Mouse (Mus musculus) forebrain, embryonic 10.5 days (tissue): ENCODE data around the gene Fkbpl. TPM values are rescaled to one million over a fixed set of nuclear protein-coding genes. Genes with fewer than 3 reads are reported as not detected.

ENCODE experiments used
- DNase-seq: peaks from one replicate; pipeline ENCODE4 v3.0.0-alpha.2; 2017; ENCODE audit warnings: low spot score; ENCODE audit errors: extremely low spot score
- H3K27ac ChIP-seq: fragments of 300-500 bp; sonication (generic); 2 replicates; pipeline ENCODE4 v1.5.1; 2016; ENCODE audit warnings: mild to moderate bottlenecking
- H3K27me3 ChIP-seq: fragments of 300-500 bp; sonication (generic); 2 replicates; pipeline ENCODE4 v1.6.1; 2016; ENCODE audit warnings: mild to moderate bottlenecking; ENCODE audit not compliant: poor library complexity, severe bottlenecking
- H3K36me3 ChIP-seq: fragments of 300-500 bp; sonication (generic); replicated peaks from 2 replicates; pipeline ENCODE4 v1.6.1; 2016; ENCODE audit warnings: mild to moderate bottlenecking, moderate library complexity
- H3K4me1 ChIP-seq: fragments of 300-500 bp; sonication (generic); 2 replicates; pipeline ENCODE4 v1.6.1; 2016
- H3K4me3 ChIP-seq: fragments of 300-500 bp; sonication (generic); 2 replicates; pipeline ENCODE4 v1.5.1; 2016; ENCODE audit warnings: mild to moderate bottlenecking, moderate library complexity
- H3K9me3 ChIP-seq: fragments of 300-500 bp; sonication (generic); 2 replicates; pipeline ENCODE4 v1.6.1; 2016; ENCODE audit warnings: mild to moderate bottlenecking, moderate library complexity
- WGBS: fragments of 180-500 bp; shearing (Covaris S2); methylation state at CpG from one replicate; pipeline ENCODE4 v1.1.7; 2016; 5-methylcytosine and 5-hydroxymethylcytosine counted together
- polyA plus RNA-seq: library from polyadenylated mRNA; unstranded; fragments of >200 nt; fragmentation: Nextera tagmentation; extraction: Ambion mirVana; gene quantifications from 2 replicates; pipeline ENCODE4 v1.2.1, GENCODE M21; 2016

Gene Fkbpl
- polyA plus RNA-seq, 1 experiment from 2014 or later, result 14.8 TPM

GRCm38 (mm10) chr17:34629221-34629751 is 15.3 kb upstream of the Fkbpl start, which contains the start of gene Prrt1:
Gene Prrt1, plus strand, starts transcription at chr17:34629533.
- under 1% methylated on average over 16 of the region's 16 CpGs for WGBS
- peak; percentile 53 for DNase-seq
- Histone ChIP-seq H3K36me3 (peaks cover 11% of the 10 kb centered on the region), H3K4me1 (peaks cover 72% of the 10 kb centered on the region), H3K4me3 (peak within 1 kb of the TSS; percentile 80), H3K27me3 (peaks cover 61% of the 10 kb centered on the region), H3K9me3 (no peaks in the 10 kb centered on the region), H3K27ac (peak within 1 kb of the TSS; percentile 89)

- no peak for DNase-seq
- H3K4me1 ChIP-seq, result peaks cover 72% of the 10 kb centered on the region
- H3K27ac ChIP-seq, result peak overlapping the region; percentile 89
- H3K9me3 ChIP-seq, result no peaks in the 10 kb centered on the region
- H3K27me3 ChIP-seq, result peaks cover 61% of the 10 kb centered on the region
- H3K36me3 ChIP-seq, result peaks cover 9% of the 10 kb centered on the region
- H3K4me3 ChIP-seq, result peak overlapping the region; percentile 80
- WGBS, result 11% methylated on average over 12 of the region's 12 CpGs
Measured at GRCm38 (mm10) chr17:34629796-34630603, 14.6 kb upstream of the Fkbpl start.

- Histone ChIP-seq H3K4me1 (peaks cover 69% of the 10 kb centered on the region), H3K27me3 (peaks cover 61% of the 10 kb centered on the region)
- no peak for DNase-seq
Measured at GRCm38 (mm10) chr17:34630761-34631301, 13.7 kb upstream of the Fkbpl start.

GRCm38 (mm10) chr17:34631647-34632046 is 12.9 kb upstream of the Fkbpl start:
- Histone ChIP-seq H3K36me3 (no peaks in the 10 kb centered on the region), H3K9me3 (no peaks in the 10 kb centered on the region), H3K4me3 (peak overlapping the region; percentile 80), H3K4me1 (peaks cover 61% of the 10 kb centered on the region), H3K27me3 (peaks cover 61% of the 10 kb centered on the region), H3K27ac (0 out of 2 replicates have a peak overlapping the region, but pooled peaks have one; percentile 60)
- no peak for DNase-seq
- 3% methylated on average over 12 of the region's 12 CpGs for WGBS

More at GRCm38 (mm10) chr17:34630761-34631301, 13.7 kb upstream of the Fkbpl start:
- H3K36me3 ChIP-seq, result peaks cover 1% of the 10 kb centered on the region
- 2% methylated on average over 47 of the region's 48 CpGs for WGBS
- peak overlapping the region; percentile 80 for H3K4me3 ChIP-seq
- peak overlapping the region; percentile 67; the same call in 1 of the 2 replicates for H3K27ac ChIP-seq
- no peaks in the 10 kb centered on the region for H3K9me3 ChIP-seq

- Histone ChIP-seq H3K4me3 (peak overlapping the region; percentile 80), H3K36me3 (no peaks in the 10 kb centered on the region), H3K4me1 (peaks cover 58% of the 10 kb centered on the region), H3K27ac (peak overlapping the region; percentile 60; the same call in 1 of the 2 replicates), H3K27me3 (peaks cover 61% of the 10 kb centered on the region), H3K9me3 (no peaks in the 10 kb centered on the region)
- WGBS, result under 1% methylated on average over 26 of the region's 26 CpGs
- peak; percentile 49 for DNase-seq
Measured at GRCm38 (mm10) chr17:34632261-34632691, 12.3 kb upstream of the Fkbpl start.

GRCm38 (mm10) chr17:34635671-34636070 is 8.9 kb upstream of the Fkbpl start:
- 69% methylated on average over 2 of the region's 2 CpGs for WGBS
- DNase-seq, result no peak
- Histone ChIP-seq H3K4me1 (peaks cover 29% of the 10 kb centered on the region), H3K27ac (no peak overlapping the region), H3K27me3 (peaks cover 34% of the 10 kb centered on the region), H3K4me3 (no peak overlapping the region), H3K9me3 (no peaks in the 10 kb centered on the region), H3K36me3 (no peaks in the 10 kb centered on the region)

GRCm38 (mm10) chr17:34637459-34637858 is 7.1 kb upstream of the Fkbpl start:
- no peak for DNase-seq
- no peaks in the 10 kb centered on the region for H3K36me3 ChIP-seq
- no peaks in the 10 kb centered on the region for H3K9me3 ChIP-seq
- 74% methylated on average over 3 of the region's 3 CpGs for WGBS
- no peak overlapping the region for H3K4me3 ChIP-seq
- no peak overlapping the region for H3K27ac ChIP-seq
- H3K27me3 ChIP-seq, result peaks cover 16% of the 10 kb centered on the region
- peaks cover 21% of the 10 kb centered on the region for H3K4me1 ChIP-seq

- WGBS, result 89% methylated on average over 7 of the region's 7 CpGs
- H3K9me3 ChIP-seq, result no peaks in the 10 kb centered on the region
- no peaks in the 10 kb centered on the region; the same call in 1 of the 2 replicates for H3K27me3 ChIP-seq
- H3K36me3 ChIP-seq, result no peaks in the 10 kb centered on the region
- H3K4me3 ChIP-seq, result no peak overlapping the region
- peaks cover 14% of the 10 kb centered on the region for H3K4me1 ChIP-seq
- peak overlapping the region; percentile 51; the same call in 1 of the 2 replicates for H3K27ac ChIP-seq
- no peak for DNase-seq
Measured at GRCm38 (mm10) chr17:34639461-34640255, 4.9 kb upstream of the Fkbpl start.

GRCm38 (mm10) chr17:34640778-34641601 is 3.6 kb upstream of the Fkbpl start:
- H3K4me3 ChIP-seq, result peak overlapping the region; percentile 7; the same call in 1 of the 2 replicates

GRCm38 (mm10) chr17:34641945-34642344 is 2.6 kb upstream of the Fkbpl start:
- no peaks in the 10 kb centered on the region; the same call in 1 of the 2 replicates for H3K27me3 ChIP-seq
- H3K4me1 ChIP-seq, result peaks cover 35% of the 10 kb centered on the region
- 92% methylated on average over 3 of the region's 3 CpGs for WGBS
- H3K9me3 ChIP-seq, result no peaks in the 10 kb centered on the region
- peak overlapping the region; percentile 84 for H3K27ac ChIP-seq
- no peak overlapping the region for H3K4me3 ChIP-seq
- H3K36me3 ChIP-seq, result peaks cover 9% of the 10 kb centered on the region
- no peak for DNase-seq

More at GRCm38 (mm10) chr17:34640778-34641601, 3.6 kb upstream of the Fkbpl start:
- DNase-seq, result peak; percentile 61
- WGBS, result 20% methylated on average over 11 of the region's 11 CpGs
- Histone ChIP-seq H3K27ac (peak overlapping the region; percentile 84), H3K9me3 (no peaks in the 10 kb centered on the region), H3K27me3 (no peaks in the 10 kb centered on the region; the same call in 1 of the 2 replicates), H3K4me1 (peaks cover 27% of the 10 kb centered on the region), H3K36me3 (peaks cover 4% of the 10 kb centered on the region)

- Histone ChIP-seq H3K36me3 (peaks cover 9% of the 10 kb centered on the region), H3K27me3 (no peaks in the 10 kb centered on the region), H3K27ac (no peak overlapping the region), H3K4me1 (peaks cover 47% of the 10 kb centered on the region), H3K4me3 (no peak overlapping the region), H3K9me3 (no peaks in the 10 kb centered on the region)
- DNase-seq, result no peak
- 93% methylated on average over 4 of the region's 4 CpGs for WGBS
Measured at GRCm38 (mm10) chr17:34643379-34643778, 1.2 kb upstream of the Fkbpl start.
